Mouse (Mus musculus): Measurements from ENCODE around the gene Nr0b1. TPM values are rescaled to one million over a fixed set of nuclear protein-coding genes. Genes with fewer than 3 reads are reported as not detected.

The Nr0b1 gene
- polyA plus RNA-seq (2015; fragmentation: Illumina TruSeq; extraction: RNeasy Lipid Tissue Mini Kit (QIAGEN cat#74804); ENCODE audit: insufficient read depth, low replicate concordance) = not detected

DNA sequence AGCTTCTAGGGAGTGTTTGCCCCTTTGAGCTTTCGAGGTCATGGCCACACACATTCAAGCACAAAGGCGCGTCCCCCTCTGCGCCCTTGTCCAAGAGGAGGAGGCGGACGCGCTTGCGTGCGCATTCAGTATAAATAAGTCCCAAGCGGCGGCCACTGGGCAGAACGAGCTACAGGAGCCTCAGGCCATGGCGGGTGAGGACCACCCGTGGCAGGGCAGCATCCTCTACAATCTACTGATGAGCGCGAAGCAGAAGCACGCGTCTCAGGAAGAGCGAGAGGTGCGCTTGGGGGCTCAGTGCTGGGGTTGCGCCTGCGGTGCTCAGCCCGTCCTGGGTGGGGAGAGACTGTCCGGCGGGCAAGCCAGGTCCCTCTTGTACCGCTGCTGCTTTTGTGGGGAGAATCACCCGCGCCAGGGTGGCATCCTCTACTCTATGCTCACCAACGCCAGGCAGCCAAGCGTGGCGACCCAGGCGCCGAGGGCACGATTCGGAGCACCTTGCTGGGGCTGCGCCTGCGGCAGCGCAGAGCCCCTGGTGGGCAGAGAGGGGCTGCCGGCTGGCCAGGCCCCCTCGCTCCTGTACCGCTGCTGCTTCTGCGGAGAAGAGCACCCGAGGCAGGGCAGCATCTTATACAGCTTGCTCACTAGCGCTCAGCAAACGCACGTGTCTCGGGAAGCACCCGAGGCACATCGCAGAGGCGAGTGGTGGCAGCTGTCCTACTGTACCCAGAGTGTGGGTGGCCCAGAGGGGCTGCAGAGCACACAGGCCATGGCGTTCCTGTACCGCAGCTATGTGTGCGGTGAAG, at the start of gene Nr0b1:
Gene Nr0b1 (plus strand): TSS at position 151 of the 806 bp plus-strand sequence.

Other genes with a start within 250 kb of the Nr0b1 start
- not detected for gene Samt3, start 147.6 kb upstream of the Nr0b1 start, polyA plus RNA-seq (2015; fragmentation: Illumina TruSeq; extraction: RNeasy Lipid Tissue Mini Kit (QIAGEN cat#74804); ENCODE audit: insufficient read depth, low replicate concordance)
- gene Mageb4, start 113.3 kb downstream of the Nr0b1 start, polyA plus RNA-seq (2015; fragmentation: Illumina TruSeq; extraction: RNeasy Lipid Tissue Mini Kit (QIAGEN cat#74804); ENCODE audit: insufficient read depth, low replicate concordance) = not detected

Data from spleen, adult 10 weeks (tissue).